Mouse (Mus musculus) CH12.LX (cell line): Measurements from ENCODE around the gene Pld2.

Experiments used
- CTCF ChIP-seq, 2 experiments: IDR thresholded peaks in 1 of 2; conservative IDR thresholded peaks in 1 of 2; 2 replicates each; pipeline ENCODE4 v1.5.1; 2011 to 2012; ENCODE audit warnings: low read depth in 2 of 2, low read length in 2 of 2, improper control_type of control experiment in 1 of 2, inconsistent platforms in 1 of 2, mild to moderate bottlenecking in 1 of 2, moderate library complexity in 1 of 2
- E2F4 ChIP-seq: IDR thresholded peaks from 2 replicates; pipeline ENCODE4 v1.6.1; 2011; ENCODE audit warnings: low read depth, low read length, improper control_type of control experiment; ENCODE audit not compliant: insufficient replicate concordance
- POLR2A ChIP-seq: IDR thresholded peaks from 2 replicates; pipeline ENCODE4 v1.6.1; 2011; ENCODE audit warnings: low read depth, mild to moderate bottlenecking, improper control_type of control experiment, low read length
- USF1 ChIP-seq: IDR thresholded peaks from 2 replicates; pipeline ENCODE4 v1.6.1; 2014; ENCODE audit warnings: low read depth, mild to moderate bottlenecking, inconsistent platforms, low read length, improper control_type of control experiment

DNA sequence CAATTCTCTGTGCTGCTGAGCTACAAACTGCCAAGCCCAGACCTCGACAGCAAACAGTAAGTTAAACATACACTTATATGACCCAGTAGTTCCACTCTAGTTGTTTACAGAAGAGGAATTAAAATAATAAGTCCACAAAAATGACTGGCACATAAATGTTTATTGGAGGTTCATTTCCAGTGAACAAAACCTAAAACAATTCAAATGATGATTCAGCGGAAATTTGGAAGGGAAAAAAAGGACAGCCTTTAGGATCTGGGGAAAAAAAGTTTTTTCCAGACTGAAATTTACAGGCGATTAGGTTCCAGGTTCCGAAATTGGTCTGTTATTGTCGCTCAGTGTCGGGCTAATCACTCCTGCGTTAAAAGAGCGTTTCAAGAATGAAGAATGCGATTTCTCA lies 441 bp upstream of the Pld2 start:
- TF ChIP-seq POLR2A (no peak), USF1 (no peak), CTCF (conservative IDR thresholded peaks at IDR 0.05 in 1 of 2, IDR thresholded peaks at IDR 0.05 in 1 of 2; ENCODE audit: low read depth in 2 of 2, low read length in 2 of 2) (no peak), E2F4 (no peak)
